Mouse (Mus musculus): ENCODE results near the gene Nme6. TPM values are rescaled to one million over a fixed set of nuclear protein-coding genes. Genes with fewer than 3 reads are reported as not detected.

Nme6 gene
- polyA plus RNA-seq, 1 experiment from 2014 or later: 58.7 TPM

DNA sequence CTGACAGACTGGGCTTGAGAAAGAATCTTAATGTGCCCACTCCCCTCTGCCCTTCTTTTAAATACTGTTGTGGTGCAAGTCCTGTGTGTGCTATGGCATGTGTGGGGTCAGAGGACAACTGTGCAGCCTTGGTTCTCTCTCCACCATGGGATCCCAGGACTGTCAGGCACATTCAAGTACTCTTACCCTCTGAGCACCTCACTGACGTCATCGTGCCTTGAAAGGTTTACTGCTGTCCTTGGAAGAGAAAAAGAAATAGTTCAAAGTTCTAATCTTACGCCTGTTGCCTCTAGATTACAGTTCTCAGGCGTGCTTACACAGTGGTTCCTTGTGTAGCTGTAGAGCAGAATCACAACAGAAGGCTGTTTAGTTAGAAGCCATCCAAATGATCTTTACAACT, 53.7 kb downstream of the Nme6 start:
- no peak for TF ChIP-seq CTCF (IDR thresholded peaks at IDR 0.05; ENCODE audit: low read depth)
- Histone ChIP-seq H3K9me3 (ENCODE audit: low read depth, low read length) (no peaks in the 10 kb centered on the region), H3K36me3 (ENCODE audit: insufficient read depth) (peaks cover 100% of the 10 kb centered on the region), H3K9ac (no peak overlapping the region), H3K27me3 (ENCODE audit: insufficient read depth, low read length) (no peaks in the 10 kb centered on the region), H3K4me3 (ENCODE audit: low read depth, low read length) (no peak overlapping the region), H3K4me1 (ENCODE audit: insufficient read depth) (no peaks in the 10 kb centered on the region), H3K4me2 (no peak overlapping the region), H3K27ac (ENCODE audit: low read depth) (no peak overlapping the region)
- no peak for DNase-seq
- 68% methylated on average over 4 of the region's 4 CpGs for WGBS
- no peak for ATAC-seq (ENCODE audit: insufficient read depth)

- Histone ChIP-seq H3K9ac (no peak overlapping the region), H3K27me3 (ENCODE audit: insufficient read depth, low read length) (no peaks in the 10 kb centered on the region), H3K4me1 (ENCODE audit: insufficient read depth) (no peaks in the 10 kb centered on the region), H3K9me3 (ENCODE audit: low read depth, low read length) (no peaks in the 10 kb centered on the region), H3K36me3 (ENCODE audit: insufficient read depth) (peaks cover 100% of the 10 kb centered on the region), H3K27ac (ENCODE audit: low read depth) (no peak overlapping the region), H3K4me3 (ENCODE audit: low read depth, low read length) (no peak overlapping the region), H3K4me2 (no peak overlapping the region)
- no peak for TF ChIP-seq CTCF (IDR thresholded peaks at IDR 0.05; ENCODE audit: low read depth)
- ATAC-seq (ENCODE audit: insufficient read depth) (no peak), DNase-seq (no peak)
- 92% methylated on average over 5 of the region's 5 CpGs for WGBS
Observed at GRCm38 (mm10) chr9:109887321-109887720, 54.8 kb downstream of the Nme6 start.

GRCm38 (mm10) chr9:109891501-109891900, 59.0 kb downstream of the Nme6 start:
- peaks cover 93% of the 10 kb centered on the region for H3K36me3 ChIP-seq (ENCODE audit: insufficient read depth)
- H3K9ac ChIP-seq: no peak overlapping the region
- no peak for DNase-seq
- no peak for ATAC-seq (ENCODE audit: insufficient read depth)
- no peak overlapping the region for H3K4me2 ChIP-seq
- H3K4me3 ChIP-seq (ENCODE audit: low read depth, low read length): no peak overlapping the region
- WGBS: 85% methylated on average over 8 of the region's 8 CpGs
- H3K27me3 ChIP-seq (ENCODE audit: insufficient read depth, low read length): no peaks in the 10 kb centered on the region
- no peak overlapping the region for H3K27ac ChIP-seq (ENCODE audit: low read depth)
- H3K4me1 ChIP-seq (ENCODE audit: insufficient read depth): no peaks in the 10 kb centered on the region
- H3K9me3 ChIP-seq (ENCODE audit: low read depth, low read length): no peaks in the 10 kb centered on the region
- no peak for TF ChIP-seq CTCF (IDR thresholded peaks at IDR 0.05; ENCODE audit: low read depth)

Small RNA genes lying within 50 kb of the gene (microRNA-seq; reads per million reads assigned to microRNA genes)
- 1.7 reads per million for gene Mir7089 (ENCODE audit: borderline number of aligned reads)

Other genes starting within 250 kb of the Nme6 start
- gene Fbxw24, start 206.7 kb upstream of the Nme6 start, polyA plus RNA-seq (2014; fragmentation: Nextera tagmentation; extraction: Ambion mirVana): not detected in 2 replicates
- not detected in 2 replicates for gene Fbxw25, start 168.1 kb upstream of the Nme6 start, polyA plus RNA-seq (2014; fragmentation: Nextera tagmentation; extraction: Ambion mirVana)
- 0.12 TPM in 1 of 2 replicates, not detected in the other for gene Fbxw18, start 130.0 kb upstream of the Nme6 start, polyA plus RNA-seq (2014; fragmentation: Nextera tagmentation; extraction: Ambion mirVana)
- not detected in 2 replicates for gene Fbxw26, start 86.7 kb upstream of the Nme6 start, polyA plus RNA-seq (2014; fragmentation: Nextera tagmentation; extraction: Ambion mirVana)
- 0.41 TPM in 1 of 2 replicates, not detected in the other for gene Fbxw27, start 42.1 kb upstream of the Nme6 start, polyA plus RNA-seq (2014; fragmentation: Nextera tagmentation; extraction: Ambion mirVana)
- gene Spink8, start 20.5 kb upstream of the Nme6 start, polyA plus RNA-seq (2014; fragmentation: Nextera tagmentation; extraction: Ambion mirVana): not detected in 2 replicates
- gene Camp, start 16.9 kb downstream of the Nme6 start, polyA plus RNA-seq (2014; fragmentation: Nextera tagmentation; extraction: Ambion mirVana): 1.2 TPM in 1 of 2 replicates, not detected in the other
- gene Cdc25a, start 42.8 kb downstream of the Nme6 start, polyA plus RNA-seq (2014; fragmentation: Nextera tagmentation; extraction: Ambion mirVana): 34.0 and 40.4 TPM in 2 replicates
- 55.2 and 57.5 TPM in 2 replicates for gene Map4, start 98.7 kb downstream of the Nme6 start, polyA plus RNA-seq (2014; fragmentation: Nextera tagmentation; extraction: Ambion mirVana)